Mouse (Mus musculus): ENCODE results near the gene Atp2b1. TPM values are rescaled to one million over a fixed set of nuclear protein-coding genes. Genes with fewer than 3 reads are reported as not detected.

The Atp2b1 gene
- total and polyA plus RNA-seq, 3 experiments = 25.0 to 41.7 (median 31.7) TPM

- no peaks in the 10 kb centered on the region for H3K36me3 ChIP-seq (replicated peaks in 1 of 2; ENCODE audit: control insufficient read depth in 1 of 2, insufficient read depth in 1 of 2, low read length in 1 of 2)
- in situ Hi-C loops (cut with MboI; ENCODE audit: low pct_ligation_motif_present, low pct_unique_long_range_greater_than_20kb, low sequenced_read_pairs) = no loop called here
- no peak for DNase-seq (ENCODE audit: extremely low read depth)
Observed at GRCm38 (mm10) chr10:99038866-99039265, 124.7 kb downstream of the Atp2b1 start.

GRCm38 (mm10) chr10:99040171-99040570 lies 126.0 kb downstream of the Atp2b1 start:
- dilution Hi-C loops (cut with MboI; ENCODE audit: extremely low pct_ligation_motif_present, extremely low pct_unique_long_range_greater_than_20kb, low sequenced_read_pairs) (no loop called here), in situ Hi-C loops (cut with MboI; ENCODE audit: low pct_ligation_motif_present, low pct_unique_long_range_greater_than_20kb, low sequenced_read_pairs) (no loop called here)

More at GRCm38 (mm10) chr10:99038866-99039265, 124.7 kb downstream of the Atp2b1 start:
- TF ChIP-seq SIN3A (IDR thresholded peaks at IDR 0.05; ENCODE audit: low read length) (no peak), KAT2A (IDR thresholded peaks at IDR 0.05; ENCODE audit: insufficient replicate concordance, low read length) (no peak), MAX (IDR thresholded peaks at IDR 0.05; ENCODE audit: low read length) (no peak), ZNF384 (IDR thresholded peaks at IDR 0.05; ENCODE audit: low read depth, low read length) (no peak), HCFC1 (IDR thresholded peaks at IDR 0.05; ENCODE audit: low read depth, low read length) (no peak), E2F4 (IDR thresholded peaks at IDR 0.05; ENCODE audit: insufficient replicate concordance, low read depth, low read length) (no peak), TCF12 (IDR thresholded peaks at IDR 0.05; ENCODE audit: low read depth, low read length) (no peak), MAZ (IDR thresholded peaks at IDR 0.05; ENCODE audit: low read depth, low read length) (no peak), TBP (conservative IDR thresholded peaks at IDR 0.05; ENCODE audit: low read depth, low read length) (no peak), ELF1 (IDR thresholded peaks at IDR 0.05; ENCODE audit: low read depth, low read length) (no peak), JUND (conservative IDR thresholded peaks at IDR 0.05; ENCODE audit: low read depth, low read length) (no peak), ZMIZ1 (IDR thresholded peaks at IDR 0.05; ENCODE audit: low read depth, low read length) (no peak), UBTF (IDR thresholded peaks at IDR 0.05; ENCODE audit: low read depth, low read length) (no peak), IRF4 (IDR thresholded peaks at IDR 0.05; ENCODE audit: low read depth, low read length) (no peak), ZKSCAN1 (IDR thresholded peaks at IDR 0.05; ENCODE audit: borderline replicate concordance, low read depth, low read length) (no peak), USF2 (conservative IDR thresholded peaks at IDR 0.05; ENCODE audit: low read depth, low read length) (no peak), CHD2 (IDR thresholded peaks at IDR 0.05; ENCODE audit: low read length) (no peak), POLR2AphosphoS2 (IDR thresholded peaks at IDR 0.05; ENCODE audit: low read depth, low read length) (no peak), MYC (IDR thresholded peaks at IDR 0.05; ENCODE audit: low read depth, low read length) (no peak), PAX5 (IDR thresholded peaks at IDR 0.05; ENCODE audit: low read length) (no peak)
- Histone ChIP-seq H3K9me3 (replicated peaks; ENCODE audit: low read length) (no peaks in the 10 kb centered on the region), H3K4me3 (replicated peaks in 1 of 3; ENCODE audit: low read depth in 2 of 3, low read length in 2 of 3, poor library complexity in 1 of 3) (no peak overlapping the region), H3K4me1 (ENCODE audit: control insufficient read depth in 1 of 2, insufficient read depth in 2 of 2) (peaks cover 0 to 6% of the 10 kb centered on the region in 2 experiments; a peak in 2 of 4 replicates), H3K79me2 (replicated peaks; ENCODE audit: control insufficient read depth, extremely low read depth, insufficient read depth, poor library complexity, severe bottlenecking) (no peaks in the 10 kb centered on the region), H3K27me3 (replicated peaks) (no peaks in the 10 kb centered on the region), H3K4me2 (ENCODE audit: insufficient read depth, low read depth, poor library complexity, severe bottlenecking) (no peak overlapping the region), H3K27ac (ENCODE audit: insufficient read depth, low read depth) (no peak overlapping the region), H3K9ac (ENCODE audit: insufficient read depth, low read depth) (no peak overlapping the region)
- dilution Hi-C loops (cut with MboI; ENCODE audit: extremely low pct_ligation_motif_present, extremely low pct_unique_long_range_greater_than_20kb, low sequenced_read_pairs) = no loop called here

More at GRCm38 (mm10) chr10:99040171-99040570, 126.0 kb downstream of the Atp2b1 start:
- H3K4me2 ChIP-seq (ENCODE audit: insufficient read depth, low read depth, poor library complexity, severe bottlenecking) = no peak overlapping the region
- H3K9ac ChIP-seq (ENCODE audit: insufficient read depth, low read depth) = no peak overlapping the region
- H3K27me3 ChIP-seq (replicated peaks) = no peaks in the 10 kb centered on the region
- peaks cover 0 to 4% of the 10 kb centered on the region in 2 experiments; a peak in 1 of 4 replicates for H3K4me1 ChIP-seq (ENCODE audit: control insufficient read depth in 1 of 2, insufficient read depth in 2 of 2)
- H3K79me2 ChIP-seq (replicated peaks; ENCODE audit: control insufficient read depth, extremely low read depth, insufficient read depth, poor library complexity, severe bottlenecking) = no peaks in the 10 kb centered on the region
- H3K36me3 ChIP-seq (replicated peaks in 1 of 2; ENCODE audit: control insufficient read depth in 1 of 2, insufficient read depth in 1 of 2, low read length in 1 of 2) = no peaks in the 10 kb centered on the region
- no peak overlapping the region for H3K27ac ChIP-seq (ENCODE audit: insufficient read depth, low read depth)
- TF ChIP-seq RAD21 (IDR thresholded peaks at IDR 0.05; ENCODE audit: low read depth, low read length) (no peak), MAZ (IDR thresholded peaks at IDR 0.05; ENCODE audit: low read depth, low read length) (no peak), BHLHE40 (IDR thresholded peaks at IDR 0.05; ENCODE audit: low read depth, low read length) (no peak), NELFE (IDR thresholded peaks at IDR 0.05; ENCODE audit: low read depth, low read length) (no peak), EP300 (IDR thresholded peaks at IDR 0.05; ENCODE audit: low read length) (no peak), ZC3H11A (IDR thresholded peaks at IDR 0.05; ENCODE audit: low read depth, low read length) (no peak), ETS1 (conservative IDR thresholded peaks at IDR 0.05; ENCODE audit: low read depth, low read length) (no peak), TBP (conservative IDR thresholded peaks at IDR 0.05; ENCODE audit: low read depth, low read length) (no peak), JUN (IDR thresholded peaks at IDR 0.05; ENCODE audit: insufficient read depth, low read depth, low read length) (no peak), E2F4 (IDR thresholded peaks at IDR 0.05; ENCODE audit: insufficient replicate concordance, low read depth, low read length) (no peak), POLR2AphosphoS2 (IDR thresholded peaks at IDR 0.05; ENCODE audit: low read depth, low read length) (no peak)
- DNase-seq (ENCODE audit: extremely low read depth) = no peak
- no peaks in the 10 kb centered on the region for H3K9me3 ChIP-seq (replicated peaks; ENCODE audit: low read length)
- H3K4me3 ChIP-seq (replicated peaks in 1 of 3; ENCODE audit: low read depth in 2 of 3, low read length in 2 of 3, poor library complexity in 1 of 3) = no peak overlapping the region

Data from CH12.LX (cell line).